Mouse (Mus musculus) neural tube, embryonic 15.5 days (tissue): Measurements from ENCODE around the gene Fam131b. TPM values are rescaled to one million over a fixed set of nuclear protein-coding genes. Genes with fewer than 3 reads are reported as not detected.

ENCODE experiments used
- ATAC-seq: fragments of 200-750 bp; cut with Nextera tagmentation; 2 replicates; pipeline ENCODE4 v1.8.0; 2017; ENCODE audit warnings: mild to moderate bottlenecking, moderate TSS enrichment, moderate library complexity; ENCODE audit not compliant: low FRiP score
- H3K27ac ChIP-seq: fragments of 300-500 bp; sonication (generic); replicated peaks from 2 replicates; pipeline ENCODE4 v1.5.1; 2015; ENCODE audit warnings: mild to moderate bottlenecking, inconsistent platforms
- H3K27me3 ChIP-seq: fragments of 300-500 bp; sonication (generic); replicated peaks from 2 replicates; pipeline ENCODE4 v1.6.1; 2015; ENCODE audit warnings: inconsistent platforms
- H3K36me3 ChIP-seq: fragments of 300-500 bp; sonication (generic); 2 replicates; pipeline ENCODE4 v1.6.1; 2015; ENCODE audit warnings: inconsistent platforms
- H3K4me1 ChIP-seq: fragments of 300-500 bp; sonication (generic); 2 replicates; pipeline ENCODE4 v1.6.1; 2015; ENCODE audit warnings: inconsistent platforms
- H3K4me2 ChIP-seq: fragments of 300-500 bp; sonication (generic); 2 replicates; pipeline ENCODE4 v1.6.1; 2015; ENCODE audit warnings: inconsistent platforms, mild to moderate bottlenecking, moderate library complexity
- H3K4me3 ChIP-seq: fragments of 300-500 bp; sonication (generic); replicated peaks from 2 replicates; pipeline ENCODE4 v1.5.1; 2015; ENCODE audit warnings: mild to moderate bottlenecking, inconsistent platforms
- H3K9ac ChIP-seq: fragments of 300-500 bp; sonication (generic); replicated peaks from 2 replicates; pipeline ENCODE4 v1.6.1; 2015; ENCODE audit warnings: mild to moderate bottlenecking, inconsistent platforms
- H3K9me3 ChIP-seq: fragments of 300-500 bp; sonication (generic); replicated peaks from 2 replicates; pipeline ENCODE4 v1.6.1; 2016; ENCODE audit warnings: inconsistent platforms
- WGBS: fragments of 180-500 bp; shearing (Covaris S2); methylation state at CpG from one replicate; pipeline ENCODE4 v1.1.7; 2015; ENCODE audit warnings: mixed read lengths; 5-methylcytosine and 5-hydroxymethylcytosine counted together
- polyA plus RNA-seq: library from polyadenylated mRNA; unstranded; fragments of >200 nt; fragmentation: Nextera tagmentation; extraction: Ambion mirVana; gene quantifications from 2 replicates; pipeline ENCODE4 v1.2.1, GENCODE M21; 2015

Fam131b gene
- polyA plus RNA-seq, 1 experiment from 2014 or later = 8.2 TPM

DNA sequence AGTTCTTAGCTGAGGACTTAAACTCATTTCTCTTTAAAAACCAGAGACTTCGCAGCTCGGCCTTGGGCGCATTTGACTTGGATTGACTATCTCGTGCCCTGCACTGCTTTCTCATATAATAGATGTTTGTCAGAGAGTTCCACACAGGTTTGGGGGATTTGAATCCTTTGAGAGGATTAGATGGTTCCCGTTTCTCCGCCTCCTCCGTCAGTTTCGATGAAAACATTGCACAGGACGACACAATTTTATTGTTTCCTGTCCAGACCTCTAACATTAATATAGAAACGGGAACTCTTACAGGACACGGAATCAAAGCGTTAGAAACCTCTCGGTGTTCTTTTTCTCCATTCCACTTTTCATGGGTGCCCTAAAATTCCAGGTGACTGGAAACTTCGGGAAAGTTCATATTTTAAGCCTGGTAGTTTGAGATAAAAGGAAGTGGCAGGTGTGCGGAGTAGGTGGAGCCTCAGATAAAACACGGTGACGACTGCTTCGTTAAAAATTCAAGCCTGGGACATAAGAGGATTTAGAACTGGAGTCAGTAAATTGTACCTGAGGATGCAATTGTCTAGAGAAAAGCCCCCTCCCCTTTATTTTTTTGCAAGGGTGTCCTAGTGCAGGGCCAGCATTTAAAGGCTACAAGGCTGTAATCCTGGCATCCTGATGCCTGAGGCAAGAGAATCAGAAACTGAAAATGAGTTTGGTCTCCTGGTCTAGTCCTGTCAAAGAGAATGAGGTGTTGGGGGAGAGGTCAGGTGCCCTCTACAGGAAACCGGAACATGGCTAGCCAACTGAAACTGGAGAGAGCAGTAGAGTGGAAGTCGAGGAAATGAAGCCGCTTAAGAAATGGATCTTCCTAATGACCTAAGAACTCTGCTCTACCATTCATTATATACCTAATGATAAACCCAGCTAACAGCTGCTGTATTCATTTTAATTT, 58.8 kb downstream of the Fam131b start:
- WGBS = under 1% methylated on average over 21 of the region's 21 CpGs
- ATAC-seq = peak; percentile 2; the same call in 1 of the 2 replicates

More for the DNA sequence above, 58.8 kb downstream of the Fam131b start:
- Histone ChIP-seq H3K4me1 (peaks cover 21% of the 10 kb centered on the region), H3K4me3 (peak overlapping the region; percentile 96), H3K9ac (peak overlapping the region; percentile 83), H3K27me3 (0 out of 2 replicates have a peak, but pooled peaks cover 5% of the 10 kb centered on the region), H3K36me3 (peaks cover 28% of the 10 kb centered on the region), H3K9me3 (no peaks in the 10 kb centered on the region), H3K4me2 (peak overlapping the region; percentile 85), H3K27ac (peak overlapping the region; percentile 94)

Other genes starting within 250 kb of the Fam131b start
- not detected in 2 replicates for gene Tas2r139, start 183.7 kb downstream of the Fam131b start, polyA plus RNA-seq
- not detected in 2 replicates for gene Tas2r144, start 109.3 kb downstream of the Fam131b start, polyA plus RNA-seq
- 13.7 and 14.4 TPM in 2 replicates for gene Gstk1, start 78.7 kb downstream of the Fam131b start, polyA plus RNA-seq
- 0.13 and 0.68 TPM in 2 replicates for gene Tmem139, start 62.7 kb downstream of the Fam131b start, polyA plus RNA-seq
- 27.1 and 35.9 TPM in 2 replicates for gene Casp2, start 59.7 kb downstream of the Fam131b start, polyA plus RNA-seq
- 1.1 and 1.2 TPM in 2 replicates for gene Clcn1, start 38.0 kb downstream of the Fam131b start, polyA plus RNA-seq
- 60.0 and 72.5 TPM in 2 replicates for gene Zyx, start 25.0 kb upstream of the Fam131b start, polyA plus RNA-seq
- 0.24 and 1.9 TPM in 2 replicates for gene Epha1, start 48.6 kb upstream of the Fam131b start, polyA plus RNA-seq
- gene Tas2r143, start 75.6 kb upstream of the Fam131b start, polyA plus RNA-seq = not detected in 2 replicates
- not detected in 2 replicates for gene Tas2r135, start 80.8 kb upstream of the Fam131b start, polyA plus RNA-seq
- 0.20 TPM in 1 of 2 replicates, not detected in the other for gene Tas2r126, start 109.9 kb upstream of the Fam131b start, polyA plus RNA-seq
- not detected in 2 replicates for gene Olfr458, start 140.6 kb upstream of the Fam131b start, polyA plus RNA-seq
- not detected in 2 replicates for gene Olfr457, start 151.7 kb upstream of the Fam131b start, polyA plus RNA-seq
- not detected in 2 replicates for gene Olfr456, start 162.6 kb upstream of the Fam131b start, polyA plus RNA-seq
- not detected in 2 replicates for gene Olfr455, start 222.9 kb upstream of the Fam131b start, polyA plus RNA-seq